Mouse (Mus musculus): ENCODE measurements around the gene Gigyf1. TPM values are rescaled to one million over a fixed set of nuclear protein-coding genes. Genes with fewer than 3 reads are reported as not detected.

The Gigyf1 gene
- polyA plus RNA-seq (2015; fragmentation: Nextera tagmentation; extraction: Ambion mirVana): 16.9 and 17.3 TPM in 2 replicates

- Histone ChIP-seq H3K4me3 (no peak within 1 kb of the TSS), H3K36me3 (peaks cover 67% of the 10 kb centered on the region), H3K9ac (no peak within 1 kb of the TSS), H3K27ac (replicated peaks) (no peak within 1 kb of the TSS), H3K9me3 (no peaks in the 10 kb centered on the region), H3K4me1 (replicated peaks) (peaks cover 34% of the 10 kb centered on the region), H3K4me2 (no peak within 1 kb of the TSS), H3K27me3 (no peaks in the 10 kb centered on the region)
- 73% methylated on average over 5 of the region's 5 CpGs for WGBS
- no peak for ATAC-seq (ENCODE audit: low read depth)
These were observed at the start of gene Gigyf1 for GRCm38 (mm10) chr5:137518436-137518835. TSS of gene Gigyf1 (plus strand) at chr5:137518548.

DNA sequence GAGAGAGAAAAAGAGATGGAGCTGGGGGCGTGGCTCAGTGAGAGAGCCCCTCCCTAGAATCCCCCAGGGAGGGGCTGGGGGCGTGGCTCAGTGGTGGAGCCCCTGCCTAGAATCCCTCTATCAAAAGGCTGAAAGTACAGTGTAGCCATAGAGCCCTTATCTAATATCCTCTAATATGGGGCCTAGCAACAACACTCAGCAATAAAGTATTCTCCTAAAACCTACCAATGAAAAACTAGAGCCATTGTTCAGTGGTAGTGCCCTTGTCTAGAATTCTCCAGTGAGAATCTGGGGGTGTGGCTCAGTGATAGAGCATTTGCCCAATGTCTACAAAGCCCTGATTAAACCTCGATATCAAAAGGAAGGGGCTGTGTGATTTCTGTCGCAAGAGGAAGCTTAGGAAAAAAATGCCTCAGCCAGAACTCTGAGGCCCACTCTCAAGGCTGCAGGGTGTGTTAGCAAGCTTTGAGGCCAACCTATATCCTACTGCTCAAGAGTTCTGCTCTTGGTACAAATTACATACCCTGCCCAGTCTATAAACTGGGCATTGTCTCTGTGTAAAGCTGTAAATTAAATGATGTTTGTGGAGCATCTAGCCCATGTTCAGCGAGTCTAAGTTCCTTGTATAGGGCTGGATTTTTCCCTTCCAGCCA, 46.0 kb upstream of the Gigyf1 start:
- Histone ChIP-seq H3K9me3 (no peaks in the 10 kb centered on the region), H3K27me3 (no peaks in the 10 kb centered on the region), H3K36me3 (no peaks in the 10 kb centered on the region), H3K4me1 (replicated peaks) (no peaks in the 10 kb centered on the region), H3K4me2 (no peak overlapping the region), H3K9ac (no peak overlapping the region), H3K4me3 (no peak overlapping the region), H3K27ac (replicated peaks) (no peak overlapping the region)
- ATAC-seq (ENCODE audit: low read depth): no peak
- WGBS: 59% methylated on average over 5 of the region's 5 CpGs

DNA sequence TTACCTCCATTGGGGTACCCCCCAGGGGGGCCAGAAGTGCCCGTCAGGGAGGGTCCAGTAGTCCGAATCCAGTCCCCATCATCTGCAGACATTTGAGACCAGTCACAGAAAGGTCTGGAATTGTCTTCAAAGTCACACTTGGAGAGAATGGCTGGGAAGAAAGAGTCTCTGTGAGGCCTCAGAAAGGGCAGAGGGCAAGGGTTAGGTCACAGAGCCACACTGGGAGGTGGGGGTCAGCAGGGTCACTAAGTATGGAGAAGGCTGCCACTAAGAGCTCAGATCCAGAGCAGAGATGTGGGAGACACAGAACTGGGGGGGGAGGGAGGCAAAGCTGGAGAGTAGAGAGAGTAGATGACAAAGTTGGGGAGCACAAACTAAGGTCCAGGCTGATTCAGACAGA, 44.0 kb upstream of the Gigyf1 start:
- no peaks in the 10 kb centered on the region for H3K4me1 ChIP-seq (replicated peaks)
- WGBS: 14% methylated on average over 2 of the region's 2 CpGs
- no peak overlapping the region for H3K4me3 ChIP-seq
- H3K4me2 ChIP-seq: no peak overlapping the region
- H3K9ac ChIP-seq: no peak overlapping the region
- no peak for ATAC-seq (ENCODE audit: low read depth)
- no peaks in the 10 kb centered on the region for H3K27me3 ChIP-seq
- no peaks in the 10 kb centered on the region for H3K36me3 ChIP-seq
- H3K9me3 ChIP-seq: no peaks in the 10 kb centered on the region
- no peak overlapping the region for H3K27ac ChIP-seq (replicated peaks)

GRCm38 (mm10) chr5:137476964-137477363, 41.4 kb upstream of the Gigyf1 start, which contains the start of gene Zan:
TSS of gene Zan (minus strand) at chr5:137477064.
- WGBS: 89% methylated on average over 5 of the region's 5 CpGs
- Histone ChIP-seq H3K4me2 (no peak within 1 kb of the TSS), H3K36me3 (no peaks in the 10 kb centered on the region), H3K27me3 (no peaks in the 10 kb centered on the region), H3K9ac (no peak within 1 kb of the TSS), H3K27ac (replicated peaks) (no peak within 1 kb of the TSS), H3K4me3 (no peak within 1 kb of the TSS), H3K4me1 (replicated peaks) (peaks cover 3% of the 10 kb centered on the region; the same call in 1 of the 2 replicates), H3K9me3 (no peaks in the 10 kb centered on the region)
- ATAC-seq (ENCODE audit: low read depth): no peak

DNA sequence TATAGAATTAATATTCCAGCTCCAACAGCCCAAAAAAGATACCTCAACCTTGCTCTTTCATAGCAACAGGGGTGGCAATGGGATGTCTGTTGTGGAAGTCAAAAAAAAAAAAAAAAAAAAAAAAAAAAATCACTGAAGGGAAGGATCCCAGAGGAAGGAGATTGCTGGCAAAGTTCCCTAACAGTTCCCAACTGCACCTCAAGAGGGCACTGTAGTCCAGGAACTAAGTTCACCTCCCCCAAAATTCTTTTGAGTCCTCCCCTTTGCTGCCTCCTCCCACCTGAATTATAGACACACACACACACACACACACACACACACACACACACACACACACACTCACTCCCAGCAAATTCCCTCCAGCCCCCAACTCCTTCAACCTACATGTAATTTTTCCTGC, 37.2 kb upstream of the Gigyf1 start:
- Histone ChIP-seq H3K4me2 (no peak overlapping the region), H3K9me3 (no peaks in the 10 kb centered on the region), H3K27ac (replicated peaks) (no peak overlapping the region), H3K4me3 (no peak overlapping the region), H3K36me3 (no peaks in the 10 kb centered on the region), H3K4me1 (replicated peaks) (peaks cover 15% of the 10 kb centered on the region), H3K9ac (no peak overlapping the region), H3K27me3 (peaks cover 15% of the 10 kb centered on the region)
- no peak for ATAC-seq (ENCODE audit: low read depth)

DNA sequence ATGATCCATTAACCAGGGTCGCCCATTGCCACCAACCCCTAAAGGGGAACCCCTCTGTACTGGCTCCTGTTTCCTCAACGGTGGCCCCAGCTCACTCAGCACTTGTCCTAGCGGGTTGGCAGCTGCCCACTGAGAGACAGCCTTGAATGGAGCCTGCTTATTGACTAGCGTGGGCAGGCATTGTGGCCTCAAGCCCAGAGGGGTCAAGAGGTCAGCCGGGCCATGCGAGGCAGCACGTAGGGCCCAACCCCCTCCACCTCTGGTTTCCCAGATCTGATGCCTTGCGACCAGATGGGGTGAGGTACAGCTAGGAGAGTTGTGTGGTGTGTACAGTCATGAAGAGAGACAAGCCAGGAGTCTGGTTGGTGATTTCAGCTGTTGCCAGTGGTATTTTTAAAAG, 36.5 kb upstream of the Gigyf1 start:
- H3K4me2 ChIP-seq: no peak overlapping the region
- H3K4me3 ChIP-seq: no peak overlapping the region
- 10% methylated on average over 8 of the region's 8 CpGs for WGBS
- no peaks in the 10 kb centered on the region for H3K36me3 ChIP-seq
- H3K4me1 ChIP-seq (replicated peaks): peaks cover 15% of the 10 kb centered on the region
- peaks cover 22% of the 10 kb centered on the region for H3K27me3 ChIP-seq
- no peak overlapping the region for H3K9ac ChIP-seq
- no peaks in the 10 kb centered on the region for H3K9me3 ChIP-seq
- no peak for ATAC-seq (ENCODE audit: low read depth)
- H3K27ac ChIP-seq (replicated peaks): no peak overlapping the region

DNA sequence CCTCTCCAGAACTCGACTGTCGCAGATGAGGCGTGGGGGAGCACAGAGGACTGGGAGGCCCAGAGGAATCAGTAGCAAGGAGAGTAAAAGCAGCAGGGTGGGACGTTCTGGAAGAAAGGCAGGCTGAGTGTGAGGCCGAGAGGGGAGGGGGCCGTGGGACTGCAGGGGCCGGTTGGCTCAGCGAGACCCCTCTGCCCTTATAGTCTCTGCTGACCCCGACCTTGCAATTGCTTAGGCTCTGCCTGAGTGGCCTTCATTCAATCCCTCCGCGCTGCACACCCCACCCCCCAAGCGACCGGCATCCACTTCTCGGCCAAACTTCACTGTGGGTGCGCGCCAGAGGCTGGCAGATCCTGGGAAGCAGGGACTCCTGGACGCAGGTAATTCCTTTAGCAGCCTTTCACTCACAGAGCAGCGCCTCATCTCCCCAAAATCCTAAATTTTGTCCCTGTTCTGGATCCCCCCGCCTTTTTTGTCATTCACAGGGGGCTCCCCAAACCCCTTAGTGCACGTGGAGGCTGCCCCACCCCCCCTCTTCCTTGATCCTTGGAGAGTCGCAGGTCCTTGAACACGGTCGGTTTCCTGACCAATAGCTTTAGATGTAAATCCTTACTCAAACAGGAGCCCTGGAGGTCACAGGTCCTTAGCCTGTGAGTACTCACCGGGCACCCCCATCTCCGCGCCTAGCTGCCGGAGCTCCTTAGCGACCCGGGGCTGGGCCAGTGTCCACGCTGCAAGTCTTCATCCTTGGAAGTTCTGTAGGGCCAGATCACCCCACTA, 33.1 kb upstream of the Gigyf1 start:
- Histone ChIP-seq H3K4me3 (peak overlapping the region; percentile 18; the same call in 1 of the 2 replicates), H3K27ac (replicated peaks) (no peak overlapping the region), H3K27me3 (peaks cover 23% of the 10 kb centered on the region), H3K9ac (peak overlapping the region; percentile 49), H3K4me2 (peak overlapping the region; percentile 49), H3K9me3 (no peaks in the 10 kb centered on the region), H3K36me3 (no peaks in the 10 kb centered on the region), H3K4me1 (replicated peaks) (peaks cover 15% of the 10 kb centered on the region)
- ATAC-seq (ENCODE audit: low read depth): no peak
- 4% methylated on average over 30 of the region's 30 CpGs for WGBS

DNA sequence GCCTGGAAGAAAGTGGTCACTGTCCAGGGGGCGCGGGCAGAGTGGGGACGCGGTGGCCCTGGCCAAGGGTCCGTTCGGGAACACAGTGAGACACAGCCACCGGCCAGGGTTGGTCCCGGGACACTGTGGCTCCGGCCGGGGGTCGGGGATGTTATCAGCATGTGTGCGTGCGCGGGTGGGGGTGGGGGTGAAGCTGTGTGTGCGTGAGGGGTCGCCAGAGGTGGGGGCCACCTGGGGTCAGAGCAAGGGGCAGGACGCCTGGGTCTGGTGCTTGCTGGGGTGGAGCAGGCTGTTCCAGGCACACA, 32.5 kb upstream of the Gigyf1 start:
- Histone ChIP-seq H3K27me3 (peaks cover 23% of the 10 kb centered on the region), H3K9ac (peak overlapping the region; percentile 49), H3K36me3 (no peaks in the 10 kb centered on the region), H3K27ac (replicated peaks) (no peak overlapping the region), H3K4me2 (peak overlapping the region; percentile 49), H3K4me1 (replicated peaks) (peaks cover 15% of the 10 kb centered on the region), H3K4me3 (peak overlapping the region; percentile 18; the same call in 1 of the 2 replicates), H3K9me3 (no peaks in the 10 kb centered on the region)
- ATAC-seq (ENCODE audit: low read depth): no peak
- WGBS: 2% methylated on average over 17 of the region's 17 CpGs

DNA sequence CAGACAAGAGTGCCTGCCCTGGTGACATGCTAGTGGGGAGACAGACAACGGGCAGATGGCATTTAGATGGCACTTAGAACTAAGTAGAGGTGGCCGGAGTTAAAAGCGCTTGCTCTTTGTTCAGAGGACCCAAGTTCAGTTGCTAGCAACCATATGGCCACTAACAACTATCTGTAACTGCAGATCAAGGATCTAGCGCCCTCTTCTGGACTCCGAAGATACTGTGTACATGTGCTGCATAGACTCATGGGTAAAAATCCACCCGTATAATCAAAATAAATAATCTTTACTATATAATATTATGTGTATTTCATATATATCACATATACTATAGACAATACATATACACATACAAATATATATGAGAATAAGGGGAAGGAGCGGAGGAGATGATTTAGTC, 30.7 kb upstream of the Gigyf1 start:
- Histone ChIP-seq H3K9ac (no peak overlapping the region), H3K27me3 (peaks cover 23% of the 10 kb centered on the region), H3K4me2 (no peak overlapping the region), H3K9me3 (no peaks in the 10 kb centered on the region), H3K27ac (replicated peaks) (no peak overlapping the region), H3K4me1 (replicated peaks) (peaks cover 18% of the 10 kb centered on the region), H3K4me3 (no peak overlapping the region), H3K36me3 (no peaks in the 10 kb centered on the region)
- WGBS: 91% methylated on average over 7 of the region's 7 CpGs
- no peak for ATAC-seq (ENCODE audit: low read depth)

- Histone ChIP-seq H3K27me3 (peaks cover 4% of the 10 kb centered on the region), H3K36me3 (no peaks in the 10 kb centered on the region), H3K9ac (no peak overlapping the region), H3K9me3 (no peaks in the 10 kb centered on the region), H3K4me2 (no peak overlapping the region), H3K27ac (replicated peaks) (no peak overlapping the region), H3K4me1 (replicated peaks) (peaks cover 6% of the 10 kb centered on the region; the same call in 1 of the 2 replicates), H3K4me3 (no peak overlapping the region)
- WGBS: 60% methylated on average over 4 of the region's 4 CpGs
- no peak for ATAC-seq (ENCODE audit: low read depth)
These were observed 26.8 kb upstream of the Gigyf1 start for GRCm38 (mm10) chr5:137491559-137491958.

GRCm38 (mm10) chr5:137493831-137494230, 24.5 kb upstream of the Gigyf1 start:
- no peak for ATAC-seq (ENCODE audit: low read depth)
- Histone ChIP-seq H3K9me3 (no peaks in the 10 kb centered on the region), H3K4me1 (replicated peaks) (peaks cover 6% of the 10 kb centered on the region; the same call in 1 of the 2 replicates), H3K27ac (replicated peaks) (no peak overlapping the region), H3K27me3 (no peaks in the 10 kb centered on the region), H3K4me2 (no peak overlapping the region), H3K9ac (no peak overlapping the region), H3K4me3 (no peak overlapping the region), H3K36me3 (no peaks in the 10 kb centered on the region)
- 78% methylated on average over 13 of the region's 13 CpGs for WGBS

DNA sequence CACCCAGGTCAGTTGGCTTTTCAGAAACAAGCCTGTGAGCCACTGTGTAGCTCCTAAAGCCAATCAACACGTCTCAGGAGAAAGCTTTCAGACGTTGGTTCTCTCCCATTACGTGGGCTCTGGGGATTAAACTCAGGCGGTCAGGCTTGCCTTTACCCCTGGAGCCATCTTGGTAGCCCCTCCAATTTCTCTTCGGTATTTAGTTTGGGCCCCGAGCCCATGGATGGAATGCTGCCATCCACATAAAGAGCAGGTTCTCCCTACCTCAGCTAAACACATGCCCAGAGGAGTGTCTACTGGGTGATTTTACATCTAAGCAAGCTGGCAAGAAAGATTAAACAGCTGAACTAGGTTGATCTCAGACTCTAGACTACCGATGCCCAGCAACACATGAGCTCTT, 18.2 kb upstream of the Gigyf1 start:
- no peak overlapping the region for H3K4me3 ChIP-seq
- WGBS: 90% methylated on average over 7 of the region's 7 CpGs
- no peaks in the 10 kb centered on the region for H3K27me3 ChIP-seq
- no peak overlapping the region for H3K4me2 ChIP-seq
- H3K4me1 ChIP-seq (replicated peaks): peaks cover 25% of the 10 kb centered on the region
- ATAC-seq (ENCODE audit: low read depth): no peak
- no peak overlapping the region for H3K27ac ChIP-seq (replicated peaks)
- peaks cover 12% of the 10 kb centered on the region for H3K36me3 ChIP-seq
- H3K9me3 ChIP-seq: no peaks in the 10 kb centered on the region
- no peak overlapping the region for H3K9ac ChIP-seq

Data from neural tube, embryonic 13.5 days (tissue).